Mouse (Mus musculus): ENCODE results near the gene Myh7. TPM values are rescaled to one million over a fixed set of nuclear protein-coding genes. Genes with fewer than 3 reads are reported as not detected.
"Not testable (repeated sequence)": the region's sequence is repeated elsewhere in the genome, so short reads cannot be mapped to it uniquely, and the experiment has no call there.

The Myh7 gene
- polyA plus RNA-seq, 1 experiment = 6.9 TPM

DNA sequence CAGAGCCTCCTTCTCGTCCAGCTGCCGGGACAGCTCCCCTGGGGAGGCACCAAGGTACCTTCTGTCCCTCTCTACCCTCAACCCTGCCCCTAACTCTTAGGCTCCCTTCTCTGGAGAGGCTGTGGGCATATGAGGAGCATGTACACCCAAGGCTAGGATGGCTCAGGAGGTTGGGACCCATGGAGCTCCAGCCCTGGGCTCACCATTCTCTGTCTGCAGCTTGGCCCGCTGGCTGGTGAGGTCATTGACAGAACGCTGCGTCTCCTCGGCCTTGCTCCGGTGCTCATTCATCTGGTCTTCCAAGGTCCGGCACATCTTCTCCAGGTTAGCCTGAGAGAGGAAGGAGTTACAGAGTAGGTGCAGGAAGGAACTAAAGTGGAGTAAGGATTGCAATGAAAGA, 15.8 kb downstream of the Myh7 start:
- Histone ChIP-seq H3K4me3 (replicated peaks; ENCODE audit: insufficient read depth, low read depth, low read length) (no peak overlapping the region), H3K27me3 (ENCODE audit: control insufficient read depth, insufficient read depth, low read length) (no peaks in the 10 kb centered on the region), H3K4me1 (ENCODE audit: control insufficient read depth, insufficient read depth, low read length) (no peaks in the 10 kb centered on the region; the same call in 1 of the 2 replicates), H3K27ac (ENCODE audit: insufficient read depth, low read length) (no peak overlapping the region)
- 86% methylated on average over 8 of the region's 8 CpGs for WGBS
- no peak for DNase-seq
- TF ChIP-seq POLR2A (IDR thresholded peaks at IDR 0.05; ENCODE audit: borderline replicate concordance, insufficient read depth, low read length) = no peak
- no peak for TF ChIP-seq CTCF (IDR thresholded peaks at IDR 0.05; ENCODE audit: borderline replicate concordance, insufficient read depth, low read depth, low read length)

DNA sequence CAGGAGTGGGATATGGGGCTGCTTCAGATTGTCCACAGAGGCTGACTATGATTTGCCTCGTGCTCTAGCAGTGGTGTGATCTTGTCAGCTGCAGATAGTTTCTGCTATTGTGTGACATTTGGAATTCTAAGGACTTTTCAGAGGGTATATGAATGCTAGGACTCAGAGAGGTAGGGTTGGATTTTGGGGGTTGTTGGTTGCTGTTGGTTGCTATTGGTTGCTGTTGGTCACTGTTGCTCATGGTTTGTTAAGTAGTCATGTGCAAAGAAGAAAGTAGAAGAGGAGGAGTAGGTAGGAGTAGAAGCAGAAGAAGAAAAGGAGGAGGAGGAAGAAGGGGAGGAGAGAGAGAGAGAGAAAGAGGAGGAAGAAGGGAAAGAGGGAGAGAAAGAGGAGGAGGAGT, 17.8 kb downstream of the Myh7 start, which contains the start of gene Gm17428:
TSS of gene Gm17428 (plus strand) at position 301 of the 400 bp plus-strand sequence.
- no peaks in the 10 kb centered on the region for H3K27me3 ChIP-seq (ENCODE audit: control insufficient read depth, insufficient read depth, low read length)
- H3K4me3 ChIP-seq (replicated peaks; ENCODE audit: insufficient read depth, low read depth, low read length) = no peak within 1 kb of the TSS
- TF ChIP-seq POLR2A (IDR thresholded peaks at IDR 0.05; ENCODE audit: borderline replicate concordance, insufficient read depth, low read length) (no peak), CTCF (IDR thresholded peaks at IDR 0.05; ENCODE audit: borderline replicate concordance, insufficient read depth, low read depth, low read length) (no peak)
- no peak for DNase-seq
- no peaks in the 10 kb centered on the region; the same call in 1 of the 2 replicates for H3K4me1 ChIP-seq (ENCODE audit: control insufficient read depth, insufficient read depth, low read length)
- 69% methylated on average over 1 of the region's 1 CpGs for WGBS
- no peak within 1 kb of the TSS for H3K27ac ChIP-seq (ENCODE audit: insufficient read depth, low read length)

DNA sequence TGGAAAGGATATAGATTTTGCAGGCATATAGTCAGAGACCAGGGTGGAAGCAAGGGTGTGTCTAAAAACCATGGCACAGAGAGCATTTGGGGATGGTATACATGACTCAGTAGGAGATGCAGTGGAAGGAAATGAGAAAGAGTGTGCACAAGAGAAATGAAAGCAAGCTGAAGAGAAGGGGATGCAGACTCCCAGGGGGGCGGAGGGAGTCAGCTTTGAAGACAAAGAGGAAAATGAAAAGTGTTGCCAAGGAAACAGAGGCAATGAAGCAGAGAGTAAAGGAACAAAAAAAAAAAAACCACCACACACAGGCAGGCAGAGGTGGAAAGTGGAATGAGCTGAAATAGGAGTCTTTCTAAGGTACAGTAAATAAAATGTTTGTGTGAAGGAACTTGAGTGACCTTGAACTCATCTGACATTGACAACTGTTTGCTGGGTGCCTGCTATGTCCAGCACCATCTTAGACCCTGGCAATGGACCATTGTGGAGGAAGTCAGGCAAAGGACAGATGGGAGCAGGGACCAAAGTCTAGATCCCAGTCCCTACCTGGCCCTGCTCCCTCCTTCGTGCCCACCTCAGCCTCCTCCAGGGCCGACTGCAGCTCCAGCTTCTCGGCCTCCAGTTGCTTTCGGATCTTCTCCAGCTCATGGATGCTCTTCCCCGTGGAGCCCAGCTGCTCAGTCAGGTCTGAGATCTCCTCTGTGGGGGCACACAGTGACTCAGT, 20.2 kb downstream of the Myh7 start:
- TF ChIP-seq CTCF (IDR thresholded peaks at IDR 0.05; ENCODE audit: borderline replicate concordance, insufficient read depth, low read depth, low read length) (no peak), POLR2A (IDR thresholded peaks at IDR 0.05; ENCODE audit: borderline replicate concordance, insufficient read depth, low read length) (no peak)
- WGBS = 61% methylated on average over 6 of the region's 6 CpGs
- no peak for DNase-seq

DNA sequence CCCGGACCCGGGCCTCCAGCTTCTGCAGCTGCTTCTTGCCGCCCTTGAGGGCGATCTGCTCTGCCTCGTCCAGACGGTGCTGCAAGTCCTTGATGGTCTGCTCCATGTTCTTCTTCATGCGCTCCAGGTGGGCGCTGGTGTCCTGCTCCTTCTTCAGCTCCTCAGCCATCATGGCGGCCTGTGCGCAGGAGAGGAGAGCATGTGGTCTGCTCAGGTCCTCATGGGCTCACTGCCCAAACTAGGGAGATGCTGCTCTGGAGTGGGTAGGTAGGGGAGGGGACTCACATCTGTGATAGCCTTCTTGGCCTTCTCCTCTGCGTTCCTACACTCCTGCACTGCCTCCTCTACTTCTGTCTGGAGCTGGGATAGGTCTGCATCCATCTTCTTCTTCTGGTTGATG, 21.6 kb downstream of the Myh7 start:
- not testable (repeated sequence) for H3K27ac ChIP-seq (ENCODE audit: insufficient read depth, low read length); DNase-seq

More for the DNA sequence above, 20.2 kb downstream of the Myh7 start:
- H3K27me3 ChIP-seq (ENCODE audit: control insufficient read depth, insufficient read depth, low read length) = no peaks in the 10 kb centered on the region
- H3K4me1 ChIP-seq (ENCODE audit: control insufficient read depth, insufficient read depth, low read length) = no peaks in the 10 kb centered on the region; the same call in 1 of the 2 replicates
- H3K27ac ChIP-seq (ENCODE audit: insufficient read depth, low read length) = no peak overlapping the region
- no peak overlapping the region for H3K4me3 ChIP-seq (replicated peaks; ENCODE audit: insufficient read depth, low read depth, low read length)

DNA sequence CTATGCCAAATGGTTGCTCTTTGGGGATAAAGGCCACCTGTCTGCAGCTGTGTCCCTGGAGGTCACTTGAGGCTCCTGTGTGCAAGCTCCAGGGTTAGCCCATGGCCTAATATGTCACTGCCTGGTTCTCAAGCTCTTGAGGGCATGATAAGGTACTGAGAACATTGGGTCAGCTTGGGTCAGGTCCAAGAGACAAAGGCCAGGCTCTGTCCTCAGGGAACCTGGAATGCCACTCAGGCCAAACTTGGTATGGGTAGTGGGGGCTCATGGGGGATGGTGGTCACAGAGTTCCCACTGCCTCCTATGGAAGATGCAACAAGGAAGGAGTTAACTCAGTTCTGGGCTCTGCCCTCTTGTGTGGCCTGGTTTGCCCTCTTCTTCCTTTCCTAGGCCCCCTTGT, 26.1 kb downstream of the Myh7 start:
- H3K4me1 ChIP-seq (ENCODE audit: control insufficient read depth, insufficient read depth, low read length) = no peaks in the 10 kb centered on the region
- no peak overlapping the region for H3K4me3 ChIP-seq (replicated peaks; ENCODE audit: insufficient read depth, low read depth, low read length)
- TF ChIP-seq POLR2A (IDR thresholded peaks at IDR 0.05; ENCODE audit: borderline replicate concordance, insufficient read depth, low read length) = no peak
- no peak for TF ChIP-seq CTCF (IDR thresholded peaks at IDR 0.05; ENCODE audit: borderline replicate concordance, insufficient read depth, low read depth, low read length)
- H3K27me3 ChIP-seq (ENCODE audit: control insufficient read depth, insufficient read depth, low read length) = no peaks in the 10 kb centered on the region
- DNase-seq = no peak
- H3K27ac ChIP-seq (ENCODE audit: insufficient read depth, low read length) = no peak overlapping the region

More for the DNA sequence above, 21.6 kb downstream of the Myh7 start:
- not testable (repeated sequence) for H3K4me1 ChIP-seq (ENCODE audit: control insufficient read depth, insufficient read depth, low read length); H3K27me3 ChIP-seq (ENCODE audit: control insufficient read depth, insufficient read depth, low read length); H3K4me3 ChIP-seq (replicated peaks; ENCODE audit: insufficient read depth, low read depth, low read length)
- WGBS = 91% methylated on average over 11 of the region's 11 CpGs

DNA sequence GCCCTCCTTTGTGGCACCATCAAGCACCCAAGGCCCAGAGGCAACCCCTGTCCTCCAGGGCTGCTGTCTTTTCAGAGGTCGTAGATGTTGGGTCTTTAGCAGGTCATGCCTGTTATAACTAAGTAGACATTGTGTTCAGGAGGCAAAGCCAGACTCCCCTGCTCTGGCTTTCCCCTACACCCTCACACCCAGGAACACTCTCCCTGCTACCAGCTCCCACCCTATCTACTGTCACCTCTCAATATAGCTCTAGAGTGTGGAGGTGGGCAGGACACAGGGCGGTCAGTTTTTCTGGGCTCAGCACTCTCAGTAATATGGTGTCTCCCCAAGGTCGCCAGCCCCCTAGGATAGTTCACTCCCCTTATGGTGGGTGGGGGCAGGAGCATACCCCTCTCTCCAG, 26.6 kb downstream of the Myh7 start:
- H3K27me3 ChIP-seq (ENCODE audit: control insufficient read depth, insufficient read depth, low read length) = no peaks in the 10 kb centered on the region
- 91% methylated on average over 3 of the region's 3 CpGs for WGBS
- no peaks in the 10 kb centered on the region for H3K4me1 ChIP-seq (ENCODE audit: control insufficient read depth, insufficient read depth, low read length)
- DNase-seq = no peak
- no peak overlapping the region for H3K4me3 ChIP-seq (replicated peaks; ENCODE audit: insufficient read depth, low read depth, low read length)
- H3K27ac ChIP-seq (ENCODE audit: insufficient read depth, low read length) = no peak overlapping the region
- no peak for TF ChIP-seq POLR2A (IDR thresholded peaks at IDR 0.05; ENCODE audit: borderline replicate concordance, insufficient read depth, low read length)
- no peak for TF ChIP-seq CTCF (IDR thresholded peaks at IDR 0.05; ENCODE audit: borderline replicate concordance, insufficient read depth, low read depth, low read length)

DNA sequence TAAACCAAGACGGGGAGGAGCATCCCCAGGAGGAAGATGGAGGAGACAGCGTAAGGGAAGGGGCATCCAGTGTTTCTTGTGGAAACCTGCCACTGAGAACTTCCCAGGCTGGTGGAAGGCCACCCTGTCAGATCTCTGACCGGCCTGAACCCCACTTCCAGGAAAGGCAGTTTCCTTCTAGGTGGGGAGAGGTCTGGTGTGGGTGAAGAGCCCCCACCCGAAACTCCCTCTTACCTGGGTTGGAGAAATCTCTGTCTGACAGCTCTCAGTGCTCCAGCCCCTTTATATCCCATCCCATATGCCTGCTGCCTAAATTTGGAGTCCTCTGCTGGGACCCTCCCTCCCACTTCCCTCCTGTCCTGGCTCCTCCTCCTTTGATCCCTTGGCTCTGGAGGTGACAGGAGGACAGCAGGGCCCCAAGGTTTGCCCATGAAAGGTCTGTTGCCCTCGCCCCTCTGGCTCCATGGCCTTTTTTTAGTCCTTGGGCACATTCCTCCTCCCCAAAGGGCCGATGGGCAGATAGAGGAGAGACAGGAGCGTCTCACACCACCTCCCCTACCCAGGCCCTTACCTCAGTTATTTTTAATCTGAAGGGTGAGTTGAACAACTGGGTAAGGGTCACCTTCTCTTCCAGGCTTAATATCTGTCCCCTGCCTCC, 28.0 kb downstream of the Myh7 start, which contains the start of gene Myh6:
TSS of gene Myh6 (minus strand) at position 608 of the 658 bp plus-strand sequence.
- no peak for TF ChIP-seq CTCF (IDR thresholded peaks at IDR 0.05; ENCODE audit: borderline replicate concordance, insufficient read depth, low read depth, low read length)
- no peak for TF ChIP-seq POLR2A (IDR thresholded peaks at IDR 0.05; ENCODE audit: borderline replicate concordance, insufficient read depth, low read length)
- Histone ChIP-seq H3K27ac (ENCODE audit: insufficient read depth, low read length) (no peak within 1 kb of the TSS), H3K4me1 (ENCODE audit: control insufficient read depth, insufficient read depth, low read length) (no peaks in the 10 kb centered on the region), H3K4me3 (replicated peaks; ENCODE audit: insufficient read depth, low read depth, low read length) (no peak within 1 kb of the TSS), H3K27me3 (ENCODE audit: control insufficient read depth, insufficient read depth, low read length) (no peaks in the 10 kb centered on the region)
- WGBS = 67% methylated on average over 7 of the region's 7 CpGs
- DNase-seq = no peak

DNA sequence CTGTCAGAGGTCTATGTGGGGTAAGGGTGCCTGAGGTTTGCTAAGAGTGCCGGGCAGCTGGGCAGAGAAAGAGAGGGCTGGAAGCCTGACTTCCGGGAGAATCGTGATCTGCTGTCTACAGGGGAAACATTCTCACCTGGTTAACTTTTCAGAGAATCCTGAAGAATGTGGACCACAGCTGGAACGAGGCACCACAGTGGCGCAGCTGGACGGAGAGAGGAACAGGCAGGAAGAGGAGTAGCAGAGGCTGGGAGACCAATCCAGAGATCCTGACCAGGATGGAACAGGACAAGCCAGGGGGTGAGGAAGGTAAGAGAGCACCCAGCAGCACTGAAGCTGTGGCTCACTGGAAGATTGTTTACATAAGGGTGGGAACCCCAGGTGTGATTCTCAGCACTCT, 28.8 kb downstream of the Myh7 start:
- no peaks in the 10 kb centered on the region for H3K27me3 ChIP-seq (ENCODE audit: control insufficient read depth, insufficient read depth, low read length)
- TF ChIP-seq POLR2A (IDR thresholded peaks at IDR 0.05; ENCODE audit: borderline replicate concordance, insufficient read depth, low read length) = no peak
- TF ChIP-seq CTCF (IDR thresholded peaks at IDR 0.05; ENCODE audit: borderline replicate concordance, insufficient read depth, low read depth, low read length) = no peak
- 74% methylated on average over 6 of the region's 6 CpGs for WGBS
- no peak overlapping the region for H3K27ac ChIP-seq (ENCODE audit: insufficient read depth, low read length)
- no peak for DNase-seq
- H3K4me3 ChIP-seq (replicated peaks; ENCODE audit: insufficient read depth, low read depth, low read length) = no peak overlapping the region
- no peaks in the 10 kb centered on the region for H3K4me1 ChIP-seq (ENCODE audit: control insufficient read depth, insufficient read depth, low read length)

All from cerebellum, adult 2 months (tissue).